Mouse (Mus musculus) adrenal gland, adult 2 months (tissue): ENCODE measurements around the gene Corin. TPM values are rescaled to one million over a fixed set of nuclear protein-coding genes. Genes with fewer than 3 reads are reported as not detected.

Experiments
- DNase-seq: peaks from one replicate; pipeline ENCODE4 v3.0.0; 2021
- polyA plus RNA-seq: library from polyadenylated mRNA; depleted of rRNA; stranded (reverse); fragments of >200 nt; gene quantifications from 2 replicates; pipeline ENCODE4 v1.2.3, GENCODE M21; 2012
- total RNA-seq, 2 experiments: library from RNA; stranded (reverse); gene quantifications; 2 replicates each; pipeline ENCODE4 v1.2.3; 2021

Gene Corin
- total and polyA plus RNA-seq, 3 experiments = 0.08 TPM; not detected in 2

DNA sequence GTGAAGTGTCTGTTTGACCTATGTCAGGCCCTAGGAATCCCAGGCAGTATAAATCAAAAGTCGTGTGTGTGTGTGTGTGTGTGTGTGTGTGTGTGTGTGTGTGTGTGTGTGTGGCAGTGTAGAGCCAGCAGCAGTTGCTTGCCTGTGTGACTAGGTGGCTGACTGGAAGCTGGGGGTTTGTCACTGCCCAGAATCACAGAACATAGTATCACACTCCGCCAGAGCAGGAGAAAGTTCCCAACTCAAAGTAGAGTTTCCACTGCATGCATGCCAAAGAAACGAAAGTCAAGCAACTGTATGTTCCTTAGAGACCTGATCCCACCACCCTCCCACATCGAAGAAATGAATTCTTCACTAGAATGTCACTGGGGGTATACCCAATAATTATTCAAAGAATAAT, 61.3 kb downstream of the Corin start:
- DNase-seq = peak; percentile 19

DNA sequence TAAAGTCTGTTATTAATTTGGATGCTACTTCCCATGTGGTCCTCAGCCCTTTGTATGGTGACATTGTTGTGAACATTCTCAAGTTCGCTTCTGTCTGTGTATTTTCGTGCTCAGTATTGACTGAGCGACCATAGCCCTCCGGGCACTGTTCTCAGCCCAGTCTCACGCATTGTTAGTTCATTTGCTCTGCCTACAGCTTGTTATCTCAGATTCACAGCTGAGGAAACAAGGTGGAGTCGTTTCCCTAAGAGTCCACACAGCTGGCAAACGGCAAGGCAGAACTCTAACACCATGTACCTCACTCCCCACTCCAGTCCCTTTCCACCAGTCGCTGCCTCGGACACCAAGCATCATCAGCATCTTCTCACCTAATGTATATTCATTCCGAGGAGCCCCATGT, 63.1 kb downstream of the Corin start:
- no peak for DNase-seq

DNA sequence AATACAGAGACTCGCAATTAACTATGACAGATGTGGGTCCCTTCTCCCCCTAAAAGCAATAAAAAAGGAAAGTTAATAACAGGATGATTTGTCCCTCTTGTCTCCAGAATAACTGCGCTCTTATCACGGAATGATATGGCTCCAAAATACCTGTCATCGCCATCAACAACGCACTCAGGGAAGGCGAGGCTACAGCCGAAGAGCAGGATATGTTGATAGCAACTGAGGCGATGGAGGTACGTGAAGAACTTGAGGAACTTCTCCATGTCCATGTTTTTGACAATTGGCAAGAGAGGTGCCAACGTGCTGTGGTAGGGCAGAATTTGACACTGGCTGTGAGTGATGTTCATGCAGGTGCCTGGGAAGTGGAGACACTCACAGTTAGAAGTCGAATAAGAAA, 69.2 kb downstream of the Corin start:
- DNase-seq = no peak

DNA sequence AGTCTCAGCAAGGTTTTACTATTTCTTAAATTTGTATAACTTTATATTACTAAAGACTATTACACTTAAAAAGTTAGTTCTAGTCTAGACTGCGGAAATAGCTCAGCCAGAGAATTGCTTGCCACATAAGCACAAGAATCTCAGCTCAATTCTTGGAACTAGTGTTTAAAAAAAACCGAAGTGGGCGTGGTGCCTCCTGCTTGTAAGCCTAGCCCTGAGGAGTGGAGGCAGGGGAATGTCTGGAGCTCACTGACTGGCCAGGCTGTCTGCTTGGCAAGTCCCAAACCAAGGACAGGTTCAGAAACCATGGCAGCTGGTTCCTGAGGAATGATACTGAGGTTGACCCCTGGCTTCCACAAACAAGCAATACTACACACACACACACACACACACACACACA, 72.4 kb downstream of the Corin start:
- DNase-seq = no peak

DNA sequence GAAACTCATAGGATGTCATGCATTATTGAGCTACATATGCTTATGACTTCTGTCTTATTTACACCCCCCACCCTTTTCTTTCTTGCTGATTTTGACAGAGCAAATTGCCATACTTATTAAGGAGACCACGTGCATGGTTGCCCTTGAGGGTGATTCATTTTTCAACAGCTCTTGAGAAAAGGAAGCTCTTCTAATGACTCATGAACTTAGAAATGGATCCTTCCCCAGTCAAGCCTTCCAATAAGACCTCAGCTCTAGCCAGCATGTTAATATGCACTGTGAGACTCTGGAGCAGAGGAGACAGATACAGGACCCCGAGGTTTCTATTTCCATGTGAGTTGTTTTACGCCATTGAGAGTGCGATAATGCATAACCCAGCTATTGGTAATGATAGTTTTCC, 76.7 kb downstream of the Corin start:
- DNase-seq = no peak

DNA sequence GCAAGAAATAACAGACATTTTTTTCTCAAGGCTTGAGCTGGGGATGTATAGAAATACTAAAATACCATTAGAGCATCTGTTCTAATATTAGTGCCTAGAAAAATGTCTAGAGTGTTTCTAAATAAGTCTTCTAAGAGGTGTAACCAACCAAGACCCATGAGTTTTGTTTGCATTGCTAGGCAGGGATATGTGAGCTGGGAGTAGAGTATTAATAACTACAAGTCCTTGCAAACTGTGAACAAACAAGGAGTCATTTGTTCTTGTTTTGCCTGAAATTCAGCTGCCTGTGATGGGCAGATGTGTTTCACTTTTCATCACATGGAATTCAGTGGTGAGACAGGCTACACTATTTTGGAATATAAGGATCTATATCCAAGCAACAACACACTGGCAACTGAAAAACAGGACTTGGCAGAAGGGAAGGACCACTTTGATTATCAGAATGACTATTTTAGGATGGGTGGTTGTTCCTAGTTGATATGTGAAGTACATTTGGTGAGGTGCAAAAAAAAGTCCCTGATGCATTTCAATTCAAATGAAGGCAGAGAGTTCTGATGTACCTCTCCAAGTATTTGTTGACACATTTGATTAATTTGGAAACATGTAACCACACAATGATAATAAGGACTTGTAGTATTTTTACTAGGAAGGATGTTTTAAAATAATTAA, 78.8 kb downstream of the Corin start:
- DNase-seq = no peak

DNA sequence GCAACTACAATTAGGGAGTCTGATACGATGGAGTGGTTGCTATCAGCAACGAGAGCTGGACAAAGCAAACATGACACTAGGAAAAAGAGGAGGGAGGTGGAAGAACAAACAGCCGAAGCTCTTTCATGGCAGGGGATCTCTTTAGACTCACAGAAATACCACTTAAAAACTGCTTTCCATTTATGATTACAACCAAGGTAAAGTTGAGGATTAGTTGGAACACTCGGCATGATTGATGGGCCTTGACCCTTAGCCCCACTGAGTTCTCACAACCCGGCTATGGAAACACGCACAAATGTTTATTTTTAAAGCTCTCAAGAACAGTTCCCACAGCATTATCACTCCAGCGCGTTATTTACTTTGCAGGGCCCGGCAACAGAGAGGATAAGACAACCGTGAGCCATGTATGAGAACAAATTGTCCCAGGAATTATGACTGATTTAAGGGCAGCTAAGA, 92.4 kb downstream of the Corin start:
- no peak for DNase-seq

DNA sequence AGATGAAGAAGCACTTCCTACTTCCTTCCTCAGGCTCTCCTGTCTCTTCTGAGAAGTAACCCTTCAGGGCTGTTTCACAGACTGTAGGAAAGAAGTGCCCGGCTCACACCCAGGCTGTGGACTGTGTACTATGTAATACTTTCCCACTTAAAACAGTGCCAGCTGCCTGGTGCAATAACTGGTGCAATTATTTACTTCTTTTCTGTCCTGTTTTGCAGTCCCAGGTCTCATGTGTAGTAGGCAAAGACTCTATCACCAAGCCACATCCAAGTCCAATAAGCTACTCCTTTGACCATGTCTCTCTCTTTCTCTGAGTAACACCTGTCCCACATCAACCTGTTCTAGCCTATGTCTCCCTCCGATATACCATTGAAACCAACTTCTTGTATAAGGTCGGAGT, 93.4 kb downstream of the Corin start:
- DNase-seq = no peak

DNA sequence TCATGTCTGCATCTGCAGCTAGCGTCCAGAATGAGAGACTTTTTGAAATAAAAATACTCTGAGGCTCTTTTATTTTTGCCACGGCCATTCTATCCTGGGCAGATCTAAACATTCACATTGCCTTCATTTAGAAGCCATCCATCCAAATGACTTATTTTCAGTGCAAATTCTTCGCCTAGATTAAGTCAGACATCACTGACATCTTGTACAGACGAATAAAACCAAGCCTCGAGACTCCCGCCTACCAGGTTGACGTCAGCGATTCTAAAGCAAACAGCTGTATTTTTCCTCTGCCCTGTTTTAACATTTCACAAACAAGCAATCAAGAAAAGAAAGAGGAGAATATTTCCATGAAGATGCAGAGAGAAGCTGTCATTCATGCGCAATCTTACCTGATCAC, 100.9 kb downstream of the Corin start:
- no peak for DNase-seq

DNA sequence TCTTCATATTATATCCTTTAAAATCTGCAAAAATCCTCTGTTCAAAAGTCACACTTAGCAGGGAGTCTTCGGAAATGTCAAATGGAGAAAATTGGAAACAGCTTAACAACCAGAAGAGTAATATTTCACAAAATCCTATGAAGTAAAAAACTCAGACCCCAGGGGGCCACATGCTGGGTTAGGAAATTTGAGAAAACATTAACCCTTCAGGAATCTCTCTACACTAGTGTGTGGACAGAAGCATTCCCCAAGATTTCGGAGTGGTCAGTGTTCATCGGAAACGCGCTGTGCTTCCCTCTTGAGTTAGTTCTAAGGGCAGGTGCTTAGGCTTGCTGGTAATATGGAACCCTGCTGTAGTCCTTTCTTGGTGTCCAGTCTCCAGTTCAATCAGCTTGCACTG, 101.4 kb downstream of the Corin start:
- DNase-seq = no peak

DNA sequence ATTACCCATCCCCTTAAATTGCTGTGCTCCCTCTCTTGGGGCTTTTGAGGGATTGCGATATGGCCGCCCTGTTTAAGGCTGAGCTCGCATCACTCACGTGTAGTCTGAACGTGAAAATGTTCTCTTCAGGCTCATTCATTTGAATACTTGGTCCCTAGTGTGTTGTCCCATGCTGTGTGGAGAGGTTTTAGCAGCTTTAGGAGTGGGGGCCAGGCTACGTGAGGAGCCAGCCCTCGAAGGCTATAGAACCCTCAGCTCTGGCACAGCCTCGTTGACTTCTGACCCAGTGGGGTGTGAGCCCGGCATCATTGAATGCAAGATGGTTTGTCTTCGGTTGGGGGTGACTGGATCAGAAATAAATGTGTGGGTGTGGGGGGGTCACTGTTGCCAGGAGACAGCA, 102.5 kb downstream of the Corin start:
- DNase-seq = no peak

DNA sequence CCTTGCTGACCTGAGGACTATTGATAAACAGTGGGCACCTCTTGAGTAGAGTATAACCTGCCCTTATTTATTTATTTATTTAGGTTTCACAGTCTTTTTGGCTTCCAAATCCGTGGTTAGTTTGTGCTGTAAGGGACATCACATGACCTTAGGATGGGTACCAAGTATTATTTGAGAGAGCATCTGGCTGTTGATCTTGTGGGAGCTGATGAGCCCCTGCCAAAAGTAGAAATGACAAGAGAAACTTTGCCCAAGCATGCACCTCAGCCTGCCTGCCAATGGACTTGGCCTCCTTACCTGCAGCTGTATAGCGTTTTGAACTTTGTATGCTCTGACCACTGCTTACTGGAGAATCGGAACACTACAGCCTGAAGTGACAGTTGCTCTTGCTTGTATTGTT, 103.0 kb downstream of the Corin start:
- no peak for DNase-seq

DNA sequence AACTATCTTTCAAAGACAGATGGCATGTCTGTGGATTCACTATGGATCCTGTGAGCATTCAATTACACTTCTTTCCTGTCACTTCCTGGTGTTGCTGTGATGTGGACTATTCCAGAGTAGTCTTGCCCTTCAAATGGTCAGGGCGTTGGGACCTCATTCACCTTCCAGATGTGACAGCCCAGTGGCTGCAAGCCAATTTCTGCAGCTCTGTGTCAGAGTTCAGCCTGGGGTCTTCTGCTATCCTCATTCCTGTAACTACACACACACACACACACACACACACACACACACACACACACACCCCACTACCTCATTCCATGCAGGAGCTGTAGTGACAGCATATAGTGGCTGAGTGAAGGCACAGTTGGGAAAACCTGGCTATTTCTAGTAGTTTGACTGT, 122.1 kb downstream of the Corin start:
- DNase-seq = no peak

DNA sequence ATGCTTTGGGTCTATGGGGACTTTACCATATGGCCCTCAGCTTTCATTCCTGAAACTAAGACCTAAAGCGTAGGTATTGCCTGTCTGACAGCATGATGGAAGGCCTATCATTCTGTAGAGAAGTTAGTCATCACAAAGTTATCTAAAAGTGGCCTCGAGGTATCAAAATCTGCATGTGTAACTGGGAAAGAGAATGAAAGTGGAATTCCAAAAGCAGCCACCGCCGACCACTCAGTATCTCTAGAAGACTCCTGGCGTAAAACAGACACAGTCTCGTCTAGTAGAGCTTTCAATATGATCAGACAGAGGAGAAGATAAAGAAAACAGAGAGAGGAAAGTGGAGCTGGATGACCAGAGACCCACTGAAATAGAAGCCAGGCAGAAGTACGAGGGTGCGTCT, 123.7 kb downstream of the Corin start:
- DNase-seq = no peak

DNA sequence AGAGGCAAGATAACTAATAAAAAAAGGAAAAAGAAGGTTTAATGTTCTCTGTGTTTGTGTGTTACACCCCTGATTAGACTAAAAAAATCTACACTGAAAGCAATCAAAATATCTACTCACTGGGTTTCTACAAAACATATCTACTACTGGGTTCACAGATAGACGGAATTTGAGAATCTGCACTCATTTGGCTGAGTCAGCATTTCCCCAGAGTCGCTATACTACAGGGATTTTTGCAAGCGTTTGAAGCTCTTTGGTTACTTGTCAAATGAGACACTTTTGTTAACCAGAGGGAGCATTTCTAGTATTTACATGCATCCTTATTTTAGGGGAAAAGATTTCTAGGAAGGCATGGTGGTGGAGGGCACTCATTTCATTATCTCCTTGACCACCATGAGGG, 136.3 kb downstream of the Corin start:
- DNase-seq = no peak

DNA sequence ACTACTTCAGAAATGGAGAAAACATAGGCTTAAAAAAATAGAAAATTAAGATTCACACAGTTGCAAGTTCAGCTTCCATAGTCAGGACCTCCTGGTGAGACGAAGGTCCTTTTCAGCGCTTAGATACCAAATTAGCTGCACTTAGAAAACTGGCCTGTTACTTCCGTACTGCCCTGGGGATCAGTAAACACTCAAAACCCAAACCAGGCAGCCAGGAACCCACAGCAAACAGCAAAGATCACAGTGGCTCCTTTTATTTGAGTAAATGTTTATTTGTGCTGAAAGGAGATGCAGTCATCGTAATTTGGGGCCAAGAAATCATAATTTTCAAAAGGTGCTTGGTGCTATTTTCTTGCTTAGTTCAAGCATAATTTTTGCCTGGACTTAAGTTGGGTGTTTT, 138.5 kb downstream of the Corin start:
- DNase-seq = no peak

DNA sequence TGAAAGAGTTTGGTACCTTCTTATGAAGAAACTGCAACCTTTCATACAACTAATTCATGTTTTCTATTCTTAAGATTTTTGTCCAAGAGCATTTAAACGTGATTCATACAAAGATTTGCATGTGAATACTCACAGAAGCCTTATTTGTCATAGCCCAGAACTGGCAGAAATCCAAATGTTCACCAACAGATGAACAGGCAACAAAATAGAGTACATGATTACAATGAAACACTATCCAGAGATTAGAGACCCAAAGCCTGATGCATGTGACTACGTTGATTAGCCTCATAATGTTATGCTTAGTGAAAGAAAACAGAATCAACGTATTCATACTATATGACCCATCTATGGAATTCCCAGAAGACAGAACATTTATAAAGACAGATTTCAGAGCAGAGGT, 140.4 kb downstream of the Corin start:
- DNase-seq = no peak

DNA sequence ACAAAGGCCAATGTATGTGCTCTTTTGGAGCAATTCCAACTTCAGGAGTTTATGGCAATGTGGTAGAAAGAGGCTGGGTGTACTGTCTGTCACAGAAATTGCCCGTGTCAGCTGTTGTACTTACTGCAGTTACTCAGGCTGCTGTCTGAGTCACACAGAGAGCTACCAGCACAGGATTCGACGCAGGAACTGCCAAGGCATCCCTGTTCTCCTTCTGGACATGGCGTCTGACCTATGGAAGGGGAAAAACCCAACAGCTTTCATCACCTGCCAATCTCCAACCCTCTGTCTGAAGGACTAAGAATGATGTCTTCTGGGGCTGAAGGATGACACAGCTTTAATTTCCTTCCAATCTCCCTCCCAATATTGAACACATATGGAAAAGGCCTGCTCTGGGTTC, 150.5 kb downstream of the Corin start:
- DNase-seq = no peak

DNA sequence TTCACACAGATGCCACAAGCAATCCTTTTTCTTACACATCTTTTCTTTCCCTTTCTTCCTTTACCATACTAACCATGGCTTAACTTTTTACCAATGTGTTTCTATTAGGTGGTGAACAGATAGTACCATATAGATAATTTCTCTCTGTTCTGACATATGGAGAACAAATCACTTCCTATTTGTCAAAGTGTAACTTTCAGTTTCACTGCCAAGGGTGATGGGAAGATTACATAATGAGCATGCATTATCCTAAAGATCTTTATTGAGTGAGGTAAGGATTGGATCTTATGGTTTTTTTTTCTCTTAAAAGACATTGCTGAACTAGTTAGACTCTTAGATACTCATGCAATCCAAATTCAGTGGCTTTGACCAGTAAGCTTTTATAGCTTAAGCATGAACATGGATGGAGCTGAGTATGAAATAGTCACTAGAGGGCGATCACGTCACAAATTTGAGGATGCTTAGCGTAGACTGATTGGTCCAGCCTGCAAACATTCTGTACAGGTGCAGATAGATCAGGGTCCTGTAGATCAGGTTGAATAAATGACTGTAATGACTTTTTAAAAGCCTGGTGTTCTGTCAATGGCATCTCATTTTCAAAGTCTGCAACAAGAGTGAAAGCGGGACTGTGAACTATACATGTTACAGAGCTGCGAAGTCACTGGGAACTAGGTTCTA, 154.1 kb downstream of the Corin start:
- DNase-seq = peak; percentile 28

DNA sequence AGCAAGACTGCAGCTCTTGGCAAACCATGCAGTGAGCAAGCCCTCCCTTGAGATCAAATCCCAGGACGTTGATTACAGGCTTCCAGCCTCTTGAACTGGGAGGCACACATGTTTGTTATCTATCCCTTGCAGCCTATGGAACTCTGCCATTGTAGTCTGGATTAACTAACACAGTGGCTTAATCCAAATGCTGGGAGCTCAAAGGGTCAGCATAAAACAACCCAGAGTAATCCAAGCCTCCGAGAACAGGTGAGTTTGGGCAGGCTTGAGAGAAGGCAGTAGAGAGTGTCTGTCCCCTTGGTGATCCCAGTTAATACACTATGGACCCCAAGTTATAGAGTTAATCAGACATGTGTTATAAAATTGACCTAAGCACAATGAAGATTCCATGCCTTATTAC, 155.7 kb downstream of the Corin start:
- no peak for DNase-seq

DNA sequence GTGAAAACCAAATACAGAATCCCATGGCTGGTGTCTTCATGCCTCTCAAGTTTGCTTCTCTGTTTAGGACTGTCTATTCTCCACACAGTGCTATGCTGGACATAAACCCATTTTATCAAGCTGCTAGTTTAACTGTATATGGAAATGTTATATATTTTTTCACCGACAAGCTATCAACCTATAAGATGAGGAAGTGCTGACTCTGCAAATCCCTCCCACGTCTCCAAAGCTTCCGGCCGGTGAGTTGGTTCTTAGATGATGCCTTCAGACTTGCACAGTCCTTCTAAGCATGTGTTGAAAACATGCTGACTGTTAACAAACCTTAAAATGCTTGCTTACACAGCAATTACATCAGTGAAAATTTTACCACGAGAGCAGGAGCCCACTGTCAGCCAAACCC, 168.4 kb downstream of the Corin start:
- DNase-seq = no peak

DNA sequence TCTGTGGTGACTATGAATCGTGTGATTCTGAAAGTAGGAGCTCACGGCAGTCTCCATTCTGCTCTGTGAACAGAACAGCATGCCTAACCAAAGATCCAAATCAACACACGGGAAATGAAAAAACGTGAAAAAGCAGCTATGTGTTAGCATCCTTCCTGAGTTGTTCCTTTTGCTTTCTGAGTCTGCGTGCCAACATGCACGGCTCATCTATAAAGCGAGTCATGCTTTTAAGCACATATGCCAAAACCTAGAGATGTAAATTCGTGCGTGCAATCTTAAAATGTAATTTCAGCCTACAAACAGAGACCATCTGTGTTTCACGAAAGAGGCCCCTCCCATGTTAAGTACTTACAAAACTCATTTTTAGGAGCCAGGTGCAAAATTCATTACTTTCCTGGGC, 171.4 kb downstream of the Corin start:
- DNase-seq = no peak

DNA sequence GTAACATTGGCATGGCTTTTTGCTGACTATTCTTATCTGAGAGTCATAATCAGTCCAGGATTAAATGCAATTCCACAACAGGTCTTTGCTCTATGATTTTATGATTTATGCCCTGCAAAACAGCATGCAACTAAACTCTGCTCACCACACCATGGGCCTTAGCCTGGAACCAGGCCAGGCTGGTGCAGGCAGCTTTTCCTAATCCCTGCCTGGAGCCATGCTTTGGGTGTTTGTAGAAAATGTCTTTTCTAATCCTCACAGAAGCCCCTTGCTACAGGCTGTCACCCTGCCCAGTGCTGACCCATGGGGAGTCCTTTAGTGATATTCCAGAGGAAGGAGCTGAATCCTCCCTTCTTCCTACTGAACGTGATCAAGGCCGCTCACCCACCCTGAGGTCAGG, 173.1 kb downstream of the Corin start:
- no peak for DNase-seq

DNA sequence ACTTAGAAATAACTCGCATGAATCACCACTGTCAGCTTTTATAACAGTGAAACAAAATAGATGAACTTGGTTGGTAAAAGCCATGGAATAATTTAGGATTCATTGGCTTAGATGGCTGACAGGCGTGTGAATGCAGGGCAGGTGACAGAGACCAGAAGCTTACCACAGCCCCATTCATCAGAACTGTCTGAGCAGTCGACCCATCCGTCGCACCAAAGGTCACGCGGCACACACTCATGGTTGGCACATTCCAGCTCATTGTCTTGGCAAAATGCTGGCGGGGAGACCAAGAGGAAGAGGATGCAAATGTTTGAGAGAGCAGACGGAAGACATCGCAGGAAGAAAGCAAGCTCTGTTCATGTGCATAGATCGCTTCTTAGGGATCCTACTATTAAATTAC, 173.6 kb downstream of the Corin start:
- DNase-seq = no peak
